Mouse (Mus musculus): ENCODE measurements around the gene Stx5a.

Gene Stx5a

DNA sequence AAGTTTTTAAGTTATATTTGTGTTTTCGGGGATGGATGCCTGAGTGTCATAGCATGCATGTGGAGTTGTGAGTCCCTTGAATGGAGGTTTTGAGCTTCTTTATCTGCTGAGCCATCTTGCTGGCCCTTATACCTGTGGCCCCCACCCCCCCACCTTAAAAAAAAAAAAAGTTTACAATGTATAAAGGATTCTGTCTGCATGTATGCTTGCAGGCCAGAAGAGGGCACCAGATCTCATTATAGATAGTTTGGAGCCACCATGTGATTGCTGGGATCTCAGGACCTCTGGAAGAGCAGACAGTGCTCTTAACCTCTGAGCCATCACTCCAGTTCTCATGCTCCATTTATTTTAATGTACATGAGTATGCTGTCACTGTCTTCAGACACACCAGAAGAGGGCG is 6.2 kb downstream of the Stx5a start:
- DNase-seq: no peak

GRCm38 (mm10) chr19:8755652-8756051 is 14.4 kb downstream of the Stx5a start:
- DNase-seq: no peak

DNA sequence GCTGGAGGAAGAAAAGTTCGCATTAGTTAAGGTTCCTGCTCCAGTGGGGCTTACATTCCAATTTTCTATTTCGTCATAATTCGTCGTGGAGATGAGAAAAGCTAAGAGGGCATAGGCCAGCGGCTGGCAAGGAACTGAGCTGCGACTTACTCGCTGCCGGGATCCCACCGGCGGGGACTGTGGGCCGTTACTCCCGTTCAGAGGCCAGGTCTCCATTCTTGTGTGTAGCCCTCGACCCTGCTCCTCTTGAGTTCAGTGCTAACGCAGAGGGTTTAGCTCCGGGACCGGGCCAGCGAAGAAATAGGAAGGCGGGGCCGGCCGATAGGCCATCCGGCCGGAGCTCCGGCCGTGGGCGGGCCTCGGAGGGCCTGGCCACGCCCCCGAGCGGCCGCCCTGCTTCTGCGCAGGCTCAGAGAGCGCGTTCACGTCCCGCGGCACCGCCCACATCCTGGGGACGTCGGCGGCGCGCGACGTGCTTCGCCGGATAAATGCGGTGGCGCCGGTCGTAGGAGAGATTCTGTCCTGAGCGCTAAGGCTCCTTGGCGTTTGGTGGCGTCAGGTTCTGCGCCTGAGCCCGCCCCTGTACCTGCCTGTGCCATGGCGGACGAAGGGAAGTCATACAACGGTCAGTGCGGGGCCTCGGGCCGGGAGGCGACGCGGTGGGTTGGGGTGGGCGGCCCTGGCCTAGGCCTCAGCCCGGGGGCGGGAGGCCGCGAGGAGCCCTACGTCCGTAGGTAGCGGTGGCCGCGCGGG is 15.6 kb downstream of the Stx5a start, which contains the start of gene Nxf1:
Gene Nxf1, plus strand, starts transcription at position 439 of the 753 bp plus-strand sequence.
- DNase-seq: peak; percentile 94

- DNase-seq: peak; percentile 31
Measured at GRCm38 (mm10) chr19:8757471-8757998, 16.3 kb downstream of the Stx5a start.

DNA sequence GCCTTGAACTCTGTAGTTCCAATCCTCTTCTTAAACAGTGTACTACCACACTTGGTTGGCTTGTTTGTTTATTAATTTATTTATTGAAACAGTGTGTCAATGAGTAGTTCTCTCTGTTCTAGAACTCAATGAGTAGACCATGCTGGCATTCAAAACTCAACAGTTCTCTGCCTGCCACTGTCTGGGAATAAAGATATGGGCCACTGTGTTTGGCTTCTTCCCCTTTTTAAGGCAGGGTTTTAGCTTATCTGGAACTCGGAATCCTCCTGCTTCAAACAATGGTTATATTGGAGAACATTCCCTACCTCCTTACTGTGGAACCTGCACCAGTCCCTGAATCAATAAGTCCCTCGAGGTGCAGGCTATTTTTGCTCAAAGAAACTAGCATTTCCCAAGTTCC is 17.7 kb downstream of the Stx5a start:
- no peak for DNase-seq

DNA sequence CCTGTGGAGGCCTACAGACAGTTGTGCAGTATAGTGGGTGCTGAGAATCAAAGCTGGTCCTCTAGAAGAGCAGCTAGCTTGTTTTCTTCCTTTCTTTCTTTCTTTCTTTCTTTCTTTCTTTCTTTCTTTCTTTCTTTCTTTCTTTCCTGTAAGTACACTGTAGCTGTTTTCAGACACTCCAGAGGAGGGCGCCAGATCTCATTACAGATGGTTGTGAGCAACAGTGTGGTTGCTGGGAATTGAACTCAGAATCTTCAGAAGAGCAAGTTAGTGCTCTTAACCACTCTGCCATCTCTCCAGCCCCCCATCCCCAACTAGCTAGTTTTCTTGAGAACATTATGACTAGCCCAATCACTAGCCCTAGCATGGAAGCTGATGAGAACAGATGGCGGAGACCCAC is 19.5 kb downstream of the Stx5a start:
- DNase-seq: peak; percentile 30

DNA sequence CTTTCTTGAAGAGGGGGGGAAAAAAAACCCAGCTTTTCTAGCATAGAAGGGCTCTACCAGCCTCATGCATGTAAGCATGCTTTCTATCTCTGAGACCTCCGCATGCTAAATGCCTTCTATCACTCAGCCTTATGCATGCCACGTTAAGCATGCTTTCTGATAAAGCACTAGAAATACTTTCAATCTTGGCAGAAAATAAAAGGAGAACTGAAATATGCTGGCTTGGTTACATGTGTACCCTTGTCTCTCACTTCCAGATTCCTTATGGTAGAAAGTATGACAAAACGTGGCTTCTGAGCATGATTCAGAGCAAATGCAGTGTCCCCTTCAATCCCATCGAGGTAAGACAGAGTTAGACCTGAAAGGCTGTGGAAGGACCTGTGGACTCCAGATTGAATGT is 22.1 kb downstream of the Stx5a start:
- no peak for DNase-seq

GRCm38 (mm10) chr19:8765562-8765961 is 24.3 kb downstream of the Stx5a start:
- no peak for DNase-seq

- DNase-seq: peak; percentile 88
Measured at GRCm38 (mm10) chr19:8770567-8771270, 29.5 kb downstream of the Stx5a start, which contains the start of gene Tmem223. TSS of gene Tmem223 (plus strand) at chr19:8770996.

DNA sequence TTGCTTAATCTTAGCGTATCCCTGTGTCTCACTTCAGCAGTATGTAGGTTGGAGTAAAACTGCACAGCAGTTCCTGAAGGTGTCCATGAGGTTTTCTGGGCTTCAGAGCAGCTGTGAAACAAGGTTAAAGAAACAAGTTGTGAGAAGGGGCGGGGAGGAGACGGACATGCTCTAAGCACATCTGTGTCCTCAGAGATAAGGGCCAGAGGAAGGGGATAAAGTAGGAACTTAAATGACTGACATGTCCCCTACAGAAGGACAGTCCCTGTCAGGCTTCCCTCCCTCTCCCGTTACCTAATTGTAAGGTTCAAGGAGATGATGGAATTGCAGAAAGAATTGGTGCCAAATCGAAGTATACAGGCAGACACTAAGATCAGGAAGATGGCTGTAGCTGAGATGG is 31.8 kb downstream of the Stx5a start:
- DNase-seq: no peak

GRCm38 (mm10) chr19:8773409-8773808 is 32.2 kb downstream of the Stx5a start:
- no peak for DNase-seq

GRCm38 (mm10) chr19:8774086-8774835 is 33.0 kb downstream of the Stx5a start, which contains the start of gene Tmem179b:
TSS of gene Tmem179b (minus strand) at chr19:8774467.
- peak; percentile 98 for DNase-seq

DNA sequence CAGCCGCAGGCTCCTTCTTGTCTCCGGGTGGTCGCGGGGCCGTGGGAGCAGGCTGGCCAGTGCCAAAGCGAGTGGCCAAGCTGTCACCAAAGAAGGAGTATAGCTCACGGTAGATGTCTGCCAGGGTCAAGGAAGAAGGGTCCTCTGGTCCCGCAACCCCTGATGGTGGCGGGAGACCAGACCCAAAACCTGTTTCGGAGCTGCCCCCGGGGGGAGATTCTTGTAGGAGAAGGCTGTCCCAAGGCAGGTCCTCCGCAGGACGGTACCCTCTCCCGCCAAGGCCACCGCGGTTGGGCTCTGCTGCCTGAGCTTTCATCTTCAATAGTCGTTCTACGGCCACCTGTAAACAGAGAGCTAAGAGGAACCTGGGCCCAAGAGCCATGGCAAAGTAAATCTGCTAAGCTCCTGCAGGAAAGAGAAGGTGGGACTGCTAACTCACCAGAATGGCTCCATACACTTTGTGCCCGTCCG is 33.8 kb downstream of the Stx5a start:
- no peak for DNase-seq

DNA sequence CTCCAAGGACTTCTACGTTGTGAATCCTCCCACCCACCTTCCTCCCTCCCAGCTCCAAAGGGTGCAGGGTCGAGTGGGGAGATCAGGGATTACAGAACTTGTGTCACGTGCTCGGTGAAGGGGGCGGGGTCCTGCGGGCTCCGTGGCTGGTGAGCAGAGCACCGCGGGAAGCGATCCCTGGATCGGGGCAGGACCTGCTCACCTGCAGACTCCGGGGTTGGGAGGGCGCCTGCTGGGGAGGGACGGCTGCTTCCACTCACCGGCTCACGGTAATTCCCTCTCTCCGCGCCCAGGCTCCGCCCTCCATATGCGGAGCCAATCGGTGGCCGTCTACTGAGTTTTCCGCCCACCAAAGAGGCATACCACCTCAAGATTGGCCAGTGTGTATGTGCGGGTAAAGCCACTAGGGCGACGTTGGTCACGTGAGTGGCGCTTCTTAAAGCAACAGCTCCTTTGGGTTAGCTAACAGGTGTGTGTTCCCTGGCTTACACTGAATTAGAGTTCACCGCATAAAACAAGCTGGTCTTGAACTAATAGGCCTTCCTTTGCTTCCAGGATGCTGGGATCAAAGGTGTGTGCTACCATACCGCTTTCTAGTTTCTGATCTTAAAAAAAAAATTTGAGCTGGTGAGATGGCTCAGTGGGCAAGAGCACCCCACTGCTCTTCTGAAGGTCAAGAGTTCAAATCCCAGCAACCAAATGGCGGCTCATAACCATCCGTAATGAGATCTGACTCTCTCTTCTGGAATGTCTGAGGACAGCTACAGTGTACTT is 45.0 kb downstream of the Stx5a start, which contains the start of gene Taf6l:
Gene Taf6l, minus strand, starts transcription at position 410 of the 774 bp plus-strand sequence.
- DNase-seq: peak; percentile 92

- no peak for DNase-seq
Measured at GRCm38 (mm10) chr19:8788521-8788920, 47.3 kb downstream of the Stx5a start.

GRCm38 (mm10) chr19:8789171-8789570 is 48.0 kb downstream of the Stx5a start:
- no peak for DNase-seq

- DNase-seq: no peak
Measured at GRCm38 (mm10) chr19:8790171-8790570, 49.0 kb downstream of the Stx5a start.

DNA sequence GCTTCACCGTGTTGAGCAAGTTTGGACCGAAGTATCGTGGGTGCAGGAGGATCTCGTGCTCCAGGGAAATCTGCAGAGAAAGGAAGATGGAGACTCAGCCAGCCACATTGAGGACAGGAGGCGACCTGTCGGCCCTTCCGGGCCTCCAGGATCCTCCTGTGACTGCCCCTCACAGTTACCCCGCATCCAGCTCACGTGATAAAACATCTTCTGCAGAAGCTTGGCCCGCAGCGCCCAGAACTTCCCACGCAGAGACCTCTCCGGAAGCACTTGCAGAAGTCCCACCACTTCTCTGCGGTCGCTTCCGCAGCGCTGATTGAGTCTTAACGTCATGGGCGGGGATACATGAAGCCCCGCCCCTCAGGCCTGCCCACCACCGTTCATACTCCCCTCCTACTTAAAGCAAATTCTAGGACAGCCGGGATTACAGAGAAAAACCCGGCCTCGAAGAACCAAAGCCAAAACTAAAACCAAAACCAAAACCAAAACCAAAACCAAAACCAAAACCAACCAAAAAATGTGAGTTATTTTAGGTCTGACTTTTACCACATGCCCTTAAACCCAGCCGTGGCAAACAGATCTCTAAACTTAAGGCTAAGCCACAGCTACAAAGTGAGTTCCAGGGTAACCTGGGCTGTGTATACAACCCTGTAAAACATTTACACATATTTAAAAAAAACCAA is 57.2 kb downstream of the Stx5a start, which contains the start of gene Polr2g:
Gene Polr2g, minus strand, starts transcription at position 314 of the 683 bp plus-strand sequence.
- DNase-seq: peak; percentile 92

- DNase-seq: no peak
Measured at GRCm38 (mm10) chr19:8798947-8799315, 57.7 kb downstream of the Stx5a start.

- peak; percentile 92 for DNase-seq
Measured at GRCm38 (mm10) chr19:8802130-8802821, 61.1 kb downstream of the Stx5a start, which contains the start of gene Zbtb3. TSS of gene Zbtb3 (plus strand) at chr19:8802555.
